30 mouse cellular contexts compared by ENCODE assay signal in genomic region chr14:97028528-97028927, GRCm38 (mm10).
DNase-seq lines count a peak whose midpoint lies in the region; ATAC-seq and TF ChIP-seq lines count a peak whose summit lies in the region.
"Had no signal": no experiment of that assay in that cellular context is flagged by ENCODE, and none has a peak within 500 bp of the region (broad histone marks: within the 10 kb centered on the region; RNA-seq: fewer than 3 reads in every experiment).

No protein-coding gene starts in this region.

- H3K4me1 ChIP-seq in G1E (ENCODE audit: insufficient read depth, low read depth, low read length): no peaks in the 10 kb centered on the region
- H3K4me1 ChIP-seq in bone marrow macrophage, adult 2 months (ENCODE audit: control insufficient read depth, insufficient read depth, low read length): peaks cover 3% of the 10 kb centered on the region
- H3K4me1 ChIP-seq in forebrain, embryonic 16.5 days (replicated peaks; ENCODE audit: control insufficient read depth, insufficient read depth, low read length): no peaks in the 10 kb centered on the region
- H3K4me1 ChIP-seq: embryonic facial prominence, embryonic 10.5 days; embryonic facial prominence, embryonic 13.5 days; forebrain, embryonic 12.5 days; forebrain, embryonic 15.5 days; hindbrain, embryonic 10.5 days; hindbrain, embryonic 13.5 days had no signal

- intact Hi-C loops in left cerebral cortex, postnatal 14 days (cut with DNase I): no loop called here

- TF ChIP-seq POLR2A in bone marrow macrophage, adult 2 months (IDR thresholded peaks at IDR 0.05; ENCODE audit: borderline replicate concordance, low read depth, low read length): no peak

- no peaks in the 10 kb centered on the region for H3K27me3 ChIP-seq in G1E (ENCODE audit: insufficient read depth, low read length)
- H3K27me3 ChIP-seq in forebrain, embryonic 16.5 days (replicated peaks; ENCODE audit: control insufficient read depth, insufficient read depth, low read length): no peaks in the 10 kb centered on the region
- H3K27me3 ChIP-seq: embryonic facial prominence, embryonic 13.5 days; forebrain, embryonic 12.5 days; forebrain, embryonic 15.5 days; hindbrain, embryonic 13.5 days had no signal

- TF ChIP-seq CTCF in G1E (IDR thresholded peaks at IDR 0.05; ENCODE audit: low read depth, low read length): no peak
- no peak for TF ChIP-seq CTCF in bone marrow macrophage, adult 2 months (IDR thresholded peaks at IDR 0.05; ENCODE audit: low read depth, low read length)

- no peak overlapping the region for H3K4me2 ChIP-seq in forebrain, embryonic 16.5 days (ENCODE audit: low read length)
- H3K4me2 ChIP-seq: embryonic facial prominence, embryonic 13.5 days; forebrain, embryonic 12.5 days; forebrain, embryonic 15.5 days; heart, embryonic 11.5 days; hindbrain, embryonic 13.5 days had no signal

- no peaks in the 10 kb centered on the region; the same call in 1 of the 2 replicates for H3K9me3 ChIP-seq in G1E (replicated peaks)
- no peaks in the 10 kb centered on the region for H3K9me3 ChIP-seq in forebrain, embryonic 16.5 days (ENCODE audit: control insufficient read depth, low read length)
- H3K9me3 ChIP-seq: embryonic facial prominence, embryonic 10.5 days; embryonic facial prominence, embryonic 13.5 days; forebrain, embryonic 12.5 days; forebrain, embryonic 15.5 days; hindbrain, embryonic 10.5 days; hindbrain, embryonic 13.5 days had no signal

- peak; percentile 58 for ATAC-seq in G1E (ENCODE audit: extremely low read depth, insufficient number of reproducible peaks, low FRiP score, poor library complexity, severe bottlenecking)
- ATAC-seq in hematopoietic stem cell, adult 5-6 weeks (replicated peaks in 1 of 2; ENCODE audit: insufficient read depth in 1 of 2, low FRiP score in 2 of 2, low TSS enrichment in 1 of 2, low read depth in 1 of 2, poor library complexity in 2 of 2, severe bottlenecking in 2 of 2): peak; percentile 76 to 83
- ATAC-seq in megakaryocyte progenitor cell, adult 5-6 weeks (replicated peaks; ENCODE audit: poor library complexity): peak; percentile 98
- ATAC-seq in forebrain, embryonic 16.5 days: no peak
- ATAC-seq: CD4-positive, CD25-positive, alpha-beta regulatory T cell, adult 4 months; forebrain, embryonic 15.5 days; hindbrain, postnatal 0 days; inflammation-experienced regulatory T-cells, adult 6 months; intestine, embryonic 16.5 days had no signal

- 83% methylated on average over 4 of the region's 4 CpGs for WGBS in forebrain, embryonic 16.5 days

- no peak overlapping the region for H3K9ac ChIP-seq in forebrain, embryonic 16.5 days (replicated peaks; ENCODE audit: low read depth, low read length)
- H3K9ac ChIP-seq: embryonic facial prominence, embryonic 13.5 days; forebrain, embryonic 12.5 days; forebrain, embryonic 15.5 days; hindbrain, embryonic 13.5 days had no signal

- H3K36me3 ChIP-seq in G1E (replicated peaks): no peaks in the 10 kb centered on the region
- H3K36me3 ChIP-seq in forebrain, embryonic 16.5 days (ENCODE audit: control insufficient read depth, insufficient read depth): no peaks in the 10 kb centered on the region
- H3K36me3 ChIP-seq: embryonic facial prominence, embryonic 10.5 days; embryonic facial prominence, embryonic 13.5 days; forebrain, embryonic 12.5 days; forebrain, embryonic 15.5 days; hindbrain, embryonic 10.5 days; hindbrain, embryonic 13.5 days had no signal

- no peak overlapping the region for H3K4me3 ChIP-seq in G1E (ENCODE audit: low read depth, low read length)
- no peak overlapping the region for H3K4me3 ChIP-seq in bone marrow macrophage, adult 2 months (ENCODE audit: insufficient read depth, low read length)
- H3K4me3 ChIP-seq in forebrain, embryonic 16.5 days (replicated peaks; ENCODE audit: low read length): no peak overlapping the region
- H3K4me3 ChIP-seq: embryonic facial prominence, embryonic 10.5 days; embryonic facial prominence, embryonic 13.5 days; erythroblast, embryonic 14.5 days; forebrain, embryonic 12.5 days; forebrain, embryonic 15.5 days; hindbrain, embryonic 10.5 days; hindbrain, embryonic 13.5 days had no signal

- no peak for DNase-seq in G1E (ENCODE audit: low spot score)
- no peak for DNase-seq in kidney, adult 9 months
- DNase-seq in left cerebral cortex, postnatal 14 days (ENCODE audit: low spot score in 2 of 2): no peak
- DNase-seq in right cerebral cortex, postnatal 4 days: no peak
- DNase-seq: adrenal gland, adult 2 months; adrenal gland, postnatal 36 days; cerebellum, adult 11 months; cerebellum, adult 2 months; cerebellum, adult 9-11 months; cerebellum, postnatal 25 days; embryo, embryonic 11 days; gastrocnemius, postnatal 10 days; gastrocnemius, postnatal 36 days; heart, adult 11 months had no signal

- 0 out of 2 replicates have a peak overlapping the region, but pooled peaks have one; percentile 24 for H3K27ac ChIP-seq in bone marrow macrophage, adult 2 months (ENCODE audit: insufficient read depth, low read depth, low read length)
- H3K27ac ChIP-seq in forebrain, embryonic 16.5 days (ENCODE audit: low read length): no peak overlapping the region
- H3K27ac ChIP-seq: embryonic facial prominence, embryonic 10.5 days; embryonic facial prominence, embryonic 13.5 days; forebrain, embryonic 12.5 days; forebrain, embryonic 15.5 days; hindbrain, embryonic 10.5 days; hindbrain, embryonic 13.5 days; hindbrain, postnatal 0 days had no signal
